Mouse (Mus musculus): ENCODE measurements around the gene Nbl1. TPM values are rescaled to one million over a fixed set of nuclear protein-coding genes. Genes with fewer than 3 reads are reported as not detected.
A peak's percentile ranks its signal among the peaks of the same experiment; 100 is the strongest.

Gene Nbl1
- total RNA-seq, 2 experiments from 2014 or later: 77.4 to 93.7 TPM

DNA sequence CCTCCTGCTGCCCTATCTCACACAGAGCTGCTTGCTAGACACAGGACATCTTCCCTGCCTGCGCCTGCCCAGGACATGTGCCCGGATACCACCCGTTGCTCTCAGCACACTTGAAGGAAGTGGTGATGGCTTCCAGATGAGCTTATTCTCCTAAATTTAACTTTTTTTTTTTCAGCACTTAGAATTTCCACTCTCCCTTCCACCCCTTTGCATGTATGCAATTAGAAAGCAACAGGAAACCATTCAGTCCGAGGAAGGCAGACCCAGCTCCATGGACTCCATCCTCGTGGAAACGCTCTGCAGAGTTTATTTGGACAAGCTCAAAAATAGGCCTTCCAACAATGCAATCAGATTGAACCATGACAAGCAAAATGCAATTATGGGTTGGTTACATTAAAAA, 8.8 kb upstream of the Nbl1 start:
- DNase-seq (ENCODE audit: low spot score in 2 of 2): no peak

DNA sequence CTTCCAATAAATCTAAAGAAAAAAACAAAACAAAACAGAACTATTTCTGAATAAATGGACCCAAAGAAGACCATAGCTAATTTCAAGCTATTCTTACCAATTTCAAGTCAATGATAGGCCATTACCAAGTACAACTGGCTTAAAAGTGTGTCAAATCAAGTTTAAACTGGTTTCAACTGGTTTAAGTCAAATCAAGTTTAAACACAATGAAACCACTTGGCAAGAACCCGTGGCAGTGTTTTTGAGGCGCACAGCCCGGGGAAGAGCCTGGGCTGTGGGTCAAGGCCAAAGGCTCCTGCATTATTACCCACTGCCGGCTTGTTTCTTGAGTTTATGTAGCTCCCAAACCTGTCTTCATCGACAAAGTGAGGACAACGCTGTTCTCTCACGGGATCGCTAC, 7.5 kb upstream of the Nbl1 start:
- DNase-seq (ENCODE audit: low spot score in 2 of 2): no peak

DNA sequence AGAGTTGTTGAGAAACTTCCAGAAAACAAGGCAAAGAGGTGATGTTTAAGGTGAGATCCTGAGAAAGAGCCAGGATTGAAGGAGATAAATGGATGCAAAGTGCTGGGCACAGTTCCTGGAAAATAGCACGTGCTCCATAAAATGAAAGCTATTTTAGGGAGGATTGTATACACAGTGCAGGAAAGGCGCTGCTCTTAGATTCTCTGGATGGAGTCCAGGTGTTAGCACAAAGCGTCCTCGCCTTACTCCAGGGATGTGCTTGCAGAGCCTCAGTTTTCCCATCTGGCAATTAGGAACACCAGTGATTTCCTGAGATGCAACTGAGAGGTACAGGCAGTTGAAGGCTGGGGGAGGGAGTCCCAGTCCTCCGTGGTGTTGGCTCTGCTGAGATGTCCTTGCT, 3.4 kb upstream of the Nbl1 start:
- DNase-seq (ENCODE audit: low spot score in 2 of 2): no peak

DNA sequence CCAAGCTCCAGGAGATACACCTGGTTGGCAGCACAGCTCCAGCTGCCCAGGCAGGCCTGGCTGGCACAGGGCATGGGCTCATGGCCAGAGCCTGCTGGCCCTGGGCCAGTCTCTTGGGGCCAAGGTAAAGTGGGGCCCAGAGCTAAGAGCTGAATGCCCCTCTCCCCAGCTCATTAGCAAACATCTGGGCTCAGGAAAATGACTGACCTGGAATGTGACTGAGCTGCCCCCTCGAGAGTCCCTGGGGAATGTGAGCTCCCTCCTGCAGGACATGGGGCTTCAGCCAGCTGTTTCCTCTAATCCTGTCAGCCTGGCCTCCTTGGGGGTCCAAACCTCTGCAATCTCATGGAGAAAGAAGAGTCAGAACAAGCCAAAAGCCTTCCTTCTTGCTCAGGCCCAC, 2.6 kb upstream of the Nbl1 start:
- no peak for DNase-seq (ENCODE audit: low spot score in 2 of 2)

DNA sequence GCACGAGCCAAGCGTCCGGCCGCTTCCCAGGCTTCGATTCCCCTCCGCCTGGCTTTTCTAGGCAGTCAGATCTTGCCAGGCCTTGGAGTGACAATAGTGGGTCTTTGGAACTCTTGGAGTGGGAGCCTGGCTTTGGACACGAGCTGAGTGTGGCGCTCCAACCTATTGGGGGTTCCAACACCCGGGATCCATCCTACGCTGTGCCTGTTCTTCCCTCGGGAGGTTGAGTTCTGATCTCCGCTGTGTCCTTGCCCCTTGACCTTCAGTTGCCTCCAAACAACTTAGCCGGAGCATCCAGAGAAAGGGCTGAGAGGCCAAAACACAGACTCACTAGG, 370 bp upstream of the Nbl1 start:
- DNase-seq (ENCODE audit: low spot score in 2 of 2): no peak

DNA sequence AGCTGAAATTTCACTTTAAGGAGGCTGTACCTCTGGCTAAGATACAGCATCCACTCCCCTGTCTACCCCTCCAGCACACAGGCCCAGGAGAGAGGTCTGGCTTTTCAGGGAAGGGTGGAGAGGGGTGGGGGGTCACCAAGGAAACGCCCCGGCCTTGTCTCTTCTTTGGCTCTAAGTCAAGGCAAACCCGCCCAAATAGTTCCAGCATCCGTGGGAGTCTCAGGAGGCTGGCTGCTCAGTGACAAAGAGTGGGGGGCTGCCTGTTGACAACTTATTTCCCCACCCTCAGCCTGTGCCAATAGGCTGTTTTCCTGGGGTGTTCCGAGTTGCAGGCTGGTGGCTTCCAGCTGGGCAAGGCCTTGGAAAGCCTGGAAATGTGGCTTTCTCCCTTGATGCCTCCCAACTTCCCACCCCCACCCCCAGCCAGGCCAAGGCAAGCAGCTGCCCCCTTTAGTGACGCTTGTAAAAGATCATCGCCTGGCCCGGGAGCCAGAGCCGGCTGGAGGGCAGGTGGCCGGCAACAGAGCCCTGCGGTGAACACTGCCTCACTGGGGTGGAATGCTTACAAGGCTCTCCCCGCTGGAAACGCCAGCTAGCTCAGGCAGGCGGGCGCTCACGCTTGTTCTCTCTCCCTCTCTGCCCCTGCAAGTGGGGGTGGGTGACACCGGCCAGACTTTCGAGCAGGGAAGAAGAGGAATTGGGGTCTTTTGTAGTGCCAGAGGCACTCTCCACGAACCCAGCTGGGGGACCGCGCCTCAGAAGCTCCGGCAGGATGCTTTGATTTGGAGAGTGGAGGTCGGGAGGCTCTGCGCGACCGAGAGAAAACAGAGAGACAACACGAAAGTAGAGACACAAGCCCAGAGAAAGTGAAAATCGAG, 1.1 kb downstream of the Nbl1 start:
- no peak for DNase-seq (ENCODE audit: low spot score in 2 of 2)

DNA sequence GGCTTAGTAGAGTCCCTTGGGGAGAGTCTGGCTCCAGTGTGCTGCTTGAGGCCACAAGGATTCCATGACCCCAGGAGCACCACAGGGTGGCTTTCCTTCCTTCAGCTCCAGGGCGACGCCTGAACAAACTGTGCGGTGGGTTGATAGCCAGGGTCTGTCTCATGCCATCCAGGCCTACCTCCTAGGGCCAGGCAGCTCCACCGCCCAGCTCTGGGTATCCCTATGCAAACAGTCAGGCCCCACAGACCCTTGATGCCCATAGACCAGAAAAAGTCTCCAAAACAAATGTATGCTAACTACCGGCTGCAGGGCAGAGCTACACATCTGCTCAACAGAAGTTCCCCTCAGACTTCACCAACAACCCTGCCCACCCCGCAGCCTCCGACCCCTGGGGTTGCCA, 1.7 kb downstream of the Nbl1 start:
- DNase-seq (ENCODE audit: low spot score in 2 of 2): no peak

DNA sequence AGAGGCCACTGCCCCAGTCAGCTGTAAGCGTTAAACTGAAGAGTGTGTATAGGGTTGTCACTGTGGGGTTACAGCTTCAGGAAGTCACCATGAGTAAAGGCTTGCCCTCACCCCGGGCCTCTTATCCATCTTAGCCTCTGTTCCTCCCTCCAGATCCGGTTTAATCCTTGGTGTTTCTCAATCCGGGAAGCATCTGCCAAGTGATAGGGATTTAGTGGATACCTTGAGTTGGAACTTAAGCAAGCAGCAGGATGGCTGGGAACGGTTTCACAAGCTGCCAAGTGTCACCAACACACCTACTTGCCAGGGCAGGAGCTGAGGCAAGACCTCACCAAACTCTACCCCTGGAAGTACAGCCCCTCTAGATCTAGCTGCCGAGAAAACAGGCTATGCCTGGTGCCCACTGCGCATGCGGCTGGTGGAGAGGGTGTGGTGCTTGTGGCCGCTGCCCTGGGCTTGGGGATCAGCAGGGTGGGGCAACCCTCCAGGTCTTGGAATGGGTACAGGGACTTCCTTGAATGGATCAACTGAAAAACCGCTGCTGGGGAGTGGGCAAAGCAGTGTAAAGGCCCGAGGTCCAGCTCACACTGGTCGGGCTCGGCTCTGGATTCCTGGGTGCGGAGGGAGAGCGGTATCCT, 2.4 kb downstream of the Nbl1 start:
- DNase-seq (ENCODE audit: low spot score in 2 of 2): no peak

DNA sequence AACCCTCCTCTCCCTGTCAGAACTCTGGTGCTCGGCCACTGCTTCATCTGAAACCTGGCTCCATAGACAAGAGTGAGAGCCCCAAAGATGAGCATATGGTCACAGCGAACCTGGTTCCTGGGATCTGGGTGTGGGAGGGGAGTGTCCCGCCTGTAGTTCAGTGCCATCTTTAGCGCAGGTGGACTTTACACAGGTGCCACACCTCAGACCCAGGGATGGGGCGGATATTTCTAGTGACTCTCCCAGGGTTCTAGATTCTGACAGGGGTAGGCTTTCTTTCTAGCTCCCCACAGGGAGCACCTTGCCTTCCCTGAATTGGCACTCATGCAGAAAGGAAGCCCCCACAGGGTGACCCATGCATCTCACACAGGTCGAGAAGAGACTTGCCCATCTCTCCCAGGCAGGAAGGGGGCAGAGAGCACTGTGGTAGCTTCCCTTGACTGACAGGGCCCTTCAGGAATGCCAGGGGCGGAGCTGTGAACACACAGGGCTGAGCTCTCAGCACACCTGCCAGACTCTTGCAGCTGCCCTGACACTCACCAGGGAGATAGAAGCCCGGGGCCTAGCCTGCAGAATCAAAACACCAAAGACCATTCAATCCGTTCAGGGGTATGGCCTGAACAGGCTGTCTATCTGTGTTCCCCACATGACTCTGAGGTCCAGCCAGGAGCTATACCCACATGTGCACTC, 3.7 kb downstream of the Nbl1 start:
- no peak for DNase-seq (ENCODE audit: low spot score in 2 of 2)

DNA sequence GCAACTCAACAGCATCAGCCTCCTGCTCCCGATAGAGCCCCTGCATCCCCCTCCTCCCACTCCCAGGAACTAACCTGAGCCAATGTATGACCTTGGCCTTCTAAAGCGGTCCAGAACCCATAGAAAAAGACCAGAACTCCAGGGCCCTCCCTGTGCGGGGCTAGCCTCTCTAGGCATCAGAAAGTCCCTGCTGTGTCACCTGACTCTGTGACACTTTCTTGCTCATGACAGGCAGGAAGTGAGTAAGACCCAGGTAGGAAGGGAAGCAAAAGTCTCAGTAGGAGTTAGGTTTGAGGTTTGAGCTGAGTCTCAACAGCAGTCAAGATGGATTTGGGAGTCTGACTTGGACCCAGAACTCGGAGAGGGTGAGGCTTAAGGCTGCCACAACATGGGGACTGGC, 5.8 kb downstream of the Nbl1 start:
- DNase-seq (ENCODE audit: low spot score in 2 of 2): no peak

DNA sequence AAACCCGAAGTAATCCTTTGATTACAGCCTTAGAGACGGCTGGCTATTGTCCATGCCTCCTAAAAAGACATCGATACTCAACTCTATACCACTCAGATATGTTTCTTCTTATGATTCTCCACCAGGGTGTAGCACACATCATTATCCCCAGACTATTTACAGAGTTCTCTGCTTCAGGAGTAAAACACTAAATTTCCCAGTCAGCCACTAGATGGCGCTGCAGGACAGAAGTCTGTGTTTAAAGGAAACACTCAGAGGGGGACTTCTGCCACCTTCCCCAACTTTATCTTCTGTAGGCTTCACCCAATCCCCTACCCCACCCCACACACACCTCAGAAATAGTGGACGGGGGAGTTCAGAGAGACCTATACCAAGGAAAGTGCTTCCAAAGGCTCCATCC, 6.8 kb downstream of the Nbl1 start:
- peak; percentile 91 to 93 for DNase-seq (ENCODE audit: low spot score in 2 of 2)

DNA sequence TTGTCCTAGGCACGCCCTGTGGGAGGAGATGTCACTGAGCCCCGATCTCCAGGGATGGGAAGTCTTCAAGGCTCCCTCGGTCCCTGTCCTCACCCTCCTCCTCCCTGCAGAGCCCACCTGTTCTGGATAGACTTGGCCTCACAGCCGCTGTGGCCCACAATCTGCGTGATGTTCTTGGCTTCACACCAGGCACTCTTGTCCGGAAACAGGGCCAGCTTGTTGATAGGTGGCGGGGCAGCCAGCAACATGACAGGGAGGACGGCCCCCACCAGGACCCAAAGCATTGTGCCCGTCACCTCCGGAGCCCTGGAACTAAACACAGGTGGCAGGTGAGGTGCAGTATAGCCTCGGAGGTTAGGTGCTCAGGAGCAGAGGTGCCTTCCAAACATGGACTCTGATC, 7.5 kb downstream of the Nbl1 start:
- DNase-seq (ENCODE audit: low spot score in 2 of 2): no peak

DNA sequence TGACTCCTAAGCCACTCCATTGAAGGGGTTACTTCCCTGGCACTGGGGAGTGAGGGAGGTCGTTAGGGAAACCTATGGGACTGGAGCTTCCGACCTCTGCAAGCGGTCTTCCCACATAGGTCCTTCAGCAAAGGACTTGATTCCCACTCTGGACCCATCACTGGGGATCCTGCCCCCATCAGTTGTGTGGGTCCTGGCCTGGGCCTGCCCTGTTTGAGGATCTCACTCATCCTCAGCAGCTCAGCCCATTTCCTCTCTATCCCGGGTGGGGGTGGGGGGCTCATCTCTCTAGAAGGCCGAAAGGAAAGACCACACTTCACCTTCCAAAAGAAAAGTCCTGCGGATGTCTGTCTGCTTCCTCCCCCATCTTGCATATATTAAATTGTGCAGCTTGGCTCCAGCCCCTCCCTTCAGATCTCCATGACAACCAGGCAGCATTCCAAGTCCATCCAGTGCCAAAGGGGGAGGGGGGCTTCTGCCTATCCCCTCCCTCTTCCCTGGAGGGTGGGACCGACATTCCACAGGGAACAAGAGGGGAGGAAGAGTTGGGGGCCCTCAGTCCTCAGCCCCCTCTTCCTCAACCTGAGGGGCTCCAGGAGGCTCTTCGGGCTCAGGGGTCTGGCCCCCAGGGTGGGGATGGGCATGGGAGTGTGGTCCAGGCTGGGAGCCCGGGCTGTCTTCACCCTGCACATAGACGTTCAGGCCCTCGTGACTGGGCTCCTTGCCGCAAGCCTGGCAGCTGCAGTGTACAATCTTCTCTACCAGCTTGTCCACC, 9.8 kb downstream of the Nbl1 start:
- DNase-seq (ENCODE audit: low spot score in 2 of 2): peak in 1 of 2 experiments; percentile 64

DNA sequence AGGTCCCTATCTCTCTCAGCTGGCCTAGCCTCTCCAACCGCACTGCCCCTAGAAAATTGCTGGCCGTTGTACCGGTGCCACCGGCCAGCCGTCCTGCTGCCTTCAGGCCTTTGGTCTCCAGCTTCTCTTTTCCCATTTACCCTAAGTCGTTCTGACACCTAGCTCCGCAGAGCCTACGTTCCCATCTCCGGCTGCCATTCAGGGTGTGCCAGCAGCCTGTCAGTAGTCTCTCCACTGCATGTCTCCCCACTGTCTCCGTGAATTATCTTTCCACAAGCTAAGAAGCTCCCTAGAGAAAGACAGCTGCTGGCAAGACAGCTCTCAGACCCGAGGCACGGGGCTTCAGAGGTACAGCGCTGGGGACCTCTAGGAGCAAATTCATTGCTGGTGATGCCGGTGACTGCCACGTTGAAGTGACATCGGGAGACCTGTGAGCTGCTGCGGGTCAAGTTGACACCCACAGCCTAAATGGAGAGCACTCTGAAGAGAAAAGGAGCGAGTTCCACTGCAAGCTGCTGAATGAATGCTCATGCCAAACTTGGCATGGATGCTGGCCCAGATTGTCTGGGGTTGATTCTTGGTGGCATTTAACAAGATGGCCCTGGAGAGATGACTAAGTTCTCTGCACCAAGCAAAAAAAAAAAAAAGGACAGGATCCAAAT, 11.4 kb downstream of the Nbl1 start:
- peak in 1 of 2 experiments; percentile 71 for DNase-seq (ENCODE audit: low spot score in 2 of 2)

DNA sequence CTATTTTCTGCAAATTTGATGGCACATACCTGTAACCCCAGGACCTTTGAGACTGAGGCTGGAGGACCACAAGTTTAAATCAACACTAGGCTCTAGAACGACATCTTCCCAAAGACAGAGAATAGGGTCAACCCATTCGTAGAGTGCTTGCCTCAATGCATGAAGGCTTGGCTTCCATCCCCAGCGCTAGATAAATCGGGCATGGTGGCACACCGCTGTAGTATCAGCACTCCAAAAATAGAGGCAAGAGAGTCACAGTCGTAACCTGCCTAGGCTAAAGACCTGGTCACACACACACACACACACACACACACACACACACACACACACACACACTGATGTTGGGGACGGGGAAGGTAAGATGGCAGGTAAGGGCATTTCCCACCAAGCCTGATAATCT, 12.5 kb downstream of the Nbl1 start:
- no peak for DNase-seq (ENCODE audit: low spot score in 2 of 2)

DNA sequence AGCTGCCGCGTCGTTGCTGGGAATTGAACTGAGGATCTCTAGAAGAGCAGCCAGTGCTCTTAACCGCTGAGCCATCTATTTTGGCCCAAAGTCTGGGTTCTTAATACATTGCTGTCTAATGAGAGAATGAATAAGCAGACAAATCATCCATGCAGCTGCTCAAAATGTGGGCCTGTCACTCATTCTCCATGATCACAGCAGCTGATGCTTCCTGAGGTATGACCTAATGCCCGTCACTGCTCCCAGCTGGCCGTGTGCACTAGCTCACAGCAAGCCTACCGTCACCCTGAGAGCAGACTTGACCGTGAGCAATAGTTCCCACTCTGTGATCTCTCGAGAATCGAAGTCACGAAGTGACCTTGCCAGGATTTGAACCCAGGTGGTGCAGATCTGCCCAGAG, 13.4 kb downstream of the Nbl1 start:
- no peak for DNase-seq (ENCODE audit: low spot score in 2 of 2)

DNA sequence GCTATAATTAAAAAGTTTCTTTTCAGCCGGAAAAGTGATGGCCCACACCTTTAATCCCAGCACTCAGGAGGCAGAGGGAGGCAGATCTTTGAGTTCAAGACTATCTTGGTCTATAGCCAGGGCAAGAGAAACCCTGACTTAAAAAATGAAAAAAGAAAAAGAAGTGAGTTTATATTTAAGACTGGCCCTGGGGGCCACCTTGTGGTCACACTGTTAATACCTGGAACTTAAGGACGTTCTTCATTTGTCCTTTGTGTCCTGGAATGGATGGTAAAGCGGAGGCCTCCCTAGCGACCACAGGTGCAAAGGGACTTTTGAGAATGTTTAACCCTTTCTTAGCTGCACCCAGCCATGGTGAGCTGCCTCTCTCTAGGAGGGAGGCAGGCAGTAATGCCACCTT, 14.1 kb downstream of the Nbl1 start:
- no peak for DNase-seq (ENCODE audit: low spot score in 2 of 2)

DNA sequence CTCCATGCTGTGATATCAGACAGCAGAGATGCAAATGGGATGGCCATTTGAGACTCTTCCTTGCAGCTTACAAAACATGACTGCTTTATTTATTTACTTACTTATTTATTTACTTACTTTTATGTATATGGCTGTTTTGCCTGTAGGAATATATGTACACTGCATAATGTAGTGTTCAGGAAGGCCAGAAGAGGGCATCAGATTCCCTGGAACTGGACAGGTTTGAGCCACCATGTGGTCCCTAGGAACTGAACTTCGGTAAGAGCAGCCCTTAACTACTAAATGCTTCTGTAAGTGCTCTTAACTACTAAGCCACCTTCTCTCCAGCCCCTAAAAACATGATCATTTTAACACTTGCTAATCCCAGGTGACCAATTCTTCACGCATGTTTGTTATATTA, 14.5 kb downstream of the Nbl1 start:
- DNase-seq (ENCODE audit: low spot score in 2 of 2): no peak

DNA sequence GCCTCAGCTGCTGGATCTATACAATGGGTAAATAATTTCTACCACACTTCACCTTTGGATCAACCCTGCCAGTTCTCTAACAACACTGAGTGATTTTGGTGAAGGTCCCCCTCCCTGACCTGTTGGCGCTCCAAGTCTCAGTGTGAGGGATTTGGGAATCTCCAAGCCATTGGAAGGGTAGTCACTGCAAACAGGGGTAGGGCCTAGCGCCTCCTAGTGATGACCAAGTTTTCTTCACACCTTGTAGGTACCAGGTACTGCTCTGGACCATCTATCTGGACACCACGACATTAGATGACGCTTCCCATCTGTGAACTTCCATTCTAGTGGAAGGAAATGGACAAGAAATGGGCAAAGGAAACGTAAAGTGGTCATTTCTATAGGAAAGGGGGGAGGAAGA, 16.9 kb downstream of the Nbl1 start:
- DNase-seq (ENCODE audit: low spot score in 2 of 2): no peak

DNA sequence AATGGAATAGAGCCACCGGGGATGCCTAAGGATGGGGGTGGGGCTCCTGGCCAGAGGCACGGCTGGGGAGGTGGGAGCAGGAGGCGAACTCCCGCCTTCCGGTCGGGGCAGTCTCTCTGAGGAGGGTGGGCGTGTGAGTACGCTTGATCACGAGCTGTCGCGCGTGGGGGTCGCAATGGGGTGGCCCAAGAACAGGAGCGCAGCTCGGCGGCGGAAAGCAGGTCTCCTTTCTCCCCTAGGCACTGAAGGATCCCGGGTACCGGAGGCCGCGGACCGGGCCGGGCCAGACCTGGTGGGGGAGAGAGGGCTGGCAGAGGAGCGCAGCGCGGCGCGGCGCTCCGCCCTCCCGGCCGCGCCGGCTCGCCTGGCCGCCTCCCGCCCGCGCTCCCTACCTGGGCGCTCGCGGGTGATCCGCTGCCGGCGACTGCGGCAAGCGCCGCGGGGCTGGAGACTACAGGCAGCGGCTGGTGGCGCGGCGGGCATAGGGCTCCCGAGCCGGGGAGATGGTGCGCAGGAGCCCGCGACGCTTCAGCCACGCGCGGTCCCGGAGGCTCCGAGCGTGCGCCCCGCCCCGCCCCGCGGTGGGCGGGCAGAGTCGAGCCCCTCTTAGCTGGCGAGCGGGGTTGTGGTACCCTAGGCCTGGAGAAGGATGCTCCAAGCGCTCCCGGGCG, 17.6 kb downstream of the Nbl1 start, which contains the start of gene Htr6:
Htr6 (minus strand) TSS at position 530 of the 671 bp plus-strand sequence.
- no peak for DNase-seq (ENCODE audit: low spot score in 2 of 2)

All from layer of hippocampus, postnatal 14 days (tissue).